Mouse (Mus musculus) embryo, embryonic 11 days (tissue): ENCODE results near the gene B3gntl1.
"Not testable (repeated sequence)": the region's sequence is repeated elsewhere in the genome, so short reads cannot be mapped to it uniquely, and the experiment has no call there.

Source experiments
- DNase-seq: peaks from one replicate; pipeline ENCODE4 v3.0.0-alpha.2; 2015

The B3gntl1 gene

DNA sequence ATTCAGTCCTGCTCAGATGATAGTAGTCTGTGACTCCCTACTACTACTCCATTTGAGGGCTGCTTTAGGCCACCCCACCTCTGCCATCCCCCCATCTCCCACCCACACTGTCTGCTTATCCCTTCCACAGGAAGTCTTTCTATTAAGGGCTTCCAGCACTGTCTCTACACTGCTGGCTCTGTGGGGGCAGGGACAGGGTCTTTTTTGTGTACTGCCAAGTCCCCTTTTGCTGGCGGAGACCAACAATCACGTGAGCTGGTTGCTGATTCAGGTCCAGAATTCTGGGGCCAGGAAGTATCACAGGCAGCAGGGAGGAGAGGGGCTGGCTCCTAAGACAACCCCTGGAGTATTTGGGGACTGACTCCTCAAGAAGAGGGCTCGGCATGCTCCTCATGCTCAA lies 10.3 kb upstream of the B3gntl1 start:
- DNase-seq = no peak

DNA sequence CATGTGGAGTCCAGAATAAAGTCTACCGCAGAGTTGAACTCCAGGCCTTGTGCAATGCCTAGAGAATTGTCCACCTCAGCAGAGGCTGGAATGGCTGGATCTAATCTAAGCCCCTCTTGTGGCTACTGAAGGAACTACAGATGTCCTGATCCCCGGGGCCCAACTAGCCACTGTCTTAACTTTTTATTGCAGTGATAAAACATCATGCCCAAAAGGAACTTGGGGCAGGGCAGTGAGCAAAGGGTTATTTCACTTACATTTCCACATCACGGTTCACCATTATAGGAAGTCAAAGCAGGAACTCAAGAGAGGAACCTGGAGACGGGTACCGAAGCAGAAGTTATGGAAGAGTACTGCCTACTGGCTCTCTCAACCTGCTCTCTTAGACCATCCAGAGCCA lies 7.8 kb upstream of the B3gntl1 start:
- peak; percentile 35 for DNase-seq

DNA sequence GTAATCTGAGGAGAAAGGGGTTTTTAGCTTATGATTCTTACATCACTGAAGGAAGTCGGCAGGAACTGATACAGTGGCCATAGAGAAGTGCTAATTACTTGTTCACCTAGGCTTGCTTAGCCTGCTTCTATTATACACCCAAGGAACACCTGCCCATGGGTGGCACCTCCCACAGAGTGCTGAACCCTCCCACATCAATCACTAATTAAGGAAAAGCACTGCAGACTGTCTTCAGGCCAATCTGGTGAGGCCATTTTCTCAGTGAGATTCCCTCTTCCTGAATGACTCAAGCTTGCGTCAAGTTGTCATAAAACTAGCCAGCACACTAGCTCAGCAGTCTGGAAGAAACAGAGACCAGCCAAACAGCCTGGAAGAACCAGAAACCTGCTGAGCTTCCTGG lies 6.6 kb upstream of the B3gntl1 start:
- no peak for DNase-seq

DNA sequence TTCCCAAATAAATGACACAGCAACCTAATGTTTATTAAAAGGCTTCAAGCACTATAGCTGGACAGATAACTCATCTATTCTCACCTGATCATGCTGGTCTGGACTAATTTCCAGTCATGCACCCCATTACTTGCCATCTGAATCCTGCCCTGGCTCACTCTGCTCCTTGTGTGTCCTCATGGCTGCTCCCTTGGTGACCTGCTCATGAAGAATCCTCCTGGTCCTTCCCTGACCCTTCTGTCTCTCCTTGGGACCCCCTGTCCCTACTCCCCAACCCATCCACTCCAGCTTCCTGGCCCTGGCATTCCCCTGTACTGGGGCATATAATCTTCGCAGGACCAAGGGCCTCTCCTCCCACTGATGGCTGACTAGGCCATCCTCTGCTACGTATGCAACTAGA lies 3.9 kb upstream of the B3gntl1 start:
- no peak for DNase-seq

DNA sequence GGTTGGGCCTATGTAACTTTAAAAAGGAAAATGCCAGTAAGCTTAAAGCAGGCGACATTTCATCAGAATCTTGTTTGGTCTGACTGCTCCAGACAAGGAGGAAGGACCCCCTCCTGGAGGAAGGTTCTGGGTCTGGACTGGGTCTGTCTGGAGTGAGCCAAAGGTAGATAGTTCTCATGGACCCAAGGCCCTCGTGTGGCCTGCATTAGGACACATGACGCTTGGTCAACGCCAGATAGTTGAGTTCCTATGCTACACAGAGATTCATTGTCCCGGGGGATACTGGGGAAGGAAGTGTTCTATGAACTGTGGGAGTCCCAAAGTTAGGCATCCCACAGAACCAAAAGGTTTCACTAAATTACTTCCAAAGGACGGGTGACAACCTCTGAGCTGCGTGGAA lies 676 bp upstream of the B3gntl1 start:
- peak; percentile 44 for DNase-seq

DNA sequence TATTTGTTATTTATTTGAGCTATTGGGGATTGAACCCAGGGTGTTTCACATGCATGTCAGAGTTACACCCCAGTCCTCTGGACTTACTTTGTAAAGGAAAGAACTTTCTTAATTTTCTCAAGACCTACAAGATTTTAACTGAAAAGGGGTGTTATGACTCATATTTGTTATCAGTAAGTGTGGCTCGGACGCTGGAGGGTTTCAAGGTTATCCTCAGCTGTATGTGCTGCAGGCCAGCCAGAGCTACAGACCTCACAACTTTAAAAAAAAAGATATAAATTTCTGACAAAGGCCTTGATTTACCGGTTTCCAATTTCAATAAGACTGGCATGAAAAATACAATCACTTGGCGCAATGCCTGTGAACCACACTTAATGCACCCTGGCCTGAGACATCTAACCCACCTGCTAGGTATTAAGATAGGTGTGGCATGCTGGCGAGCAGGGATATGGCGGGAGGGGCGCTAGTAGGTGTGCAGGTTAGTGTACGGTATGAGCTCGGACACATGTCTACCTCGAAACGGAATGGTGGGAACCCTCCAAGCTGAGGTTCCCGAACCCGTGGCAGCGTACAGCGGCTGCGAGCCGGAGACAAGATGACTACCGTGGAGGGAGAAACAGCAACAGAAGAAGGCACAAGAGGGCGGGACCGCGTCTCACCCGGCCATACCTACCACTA lies 502 bp downstream of the B3gntl1 start:
- no peak for DNase-seq

DNA sequence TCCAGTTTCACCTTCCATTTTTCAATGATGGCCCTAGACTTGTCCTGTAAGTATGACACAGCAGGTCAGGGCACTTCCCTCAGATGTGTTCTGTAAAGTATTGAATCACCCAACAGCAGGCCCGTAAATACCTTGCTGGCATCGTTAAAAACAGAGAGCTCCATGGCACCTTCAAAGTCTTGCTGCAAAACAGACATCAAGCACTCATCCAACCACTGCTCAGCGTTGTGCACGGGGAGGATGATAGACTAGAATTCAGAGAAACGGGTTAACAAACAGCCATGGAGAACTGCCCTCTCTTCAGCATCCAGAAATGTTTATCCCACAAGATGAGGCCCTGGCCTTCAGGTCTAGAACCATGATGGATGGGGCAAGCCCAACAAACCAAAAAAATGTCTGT lies 2.0 kb downstream of the B3gntl1 start:
- DNase-seq = no peak

DNA sequence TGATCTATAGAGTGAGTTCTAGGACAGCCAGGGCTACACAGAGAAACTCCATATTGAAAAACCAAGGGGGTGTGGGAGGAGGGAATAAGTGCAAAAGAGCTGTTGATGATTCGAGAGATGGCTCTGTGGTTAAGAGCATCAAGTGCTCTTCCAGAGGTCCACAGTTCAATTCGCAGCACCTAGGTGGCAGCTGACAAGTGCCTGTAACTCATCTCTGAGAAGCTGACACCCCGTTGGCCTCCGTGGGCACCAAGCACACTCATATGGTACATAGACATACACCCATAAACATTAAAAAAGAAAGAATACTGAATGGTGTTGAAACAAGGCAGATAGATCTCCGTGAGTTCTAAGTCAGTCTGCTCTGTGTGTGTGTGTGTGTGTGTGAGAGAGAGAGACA lies 4.2 kb downstream of the B3gntl1 start:
- no peak for DNase-seq

DNA sequence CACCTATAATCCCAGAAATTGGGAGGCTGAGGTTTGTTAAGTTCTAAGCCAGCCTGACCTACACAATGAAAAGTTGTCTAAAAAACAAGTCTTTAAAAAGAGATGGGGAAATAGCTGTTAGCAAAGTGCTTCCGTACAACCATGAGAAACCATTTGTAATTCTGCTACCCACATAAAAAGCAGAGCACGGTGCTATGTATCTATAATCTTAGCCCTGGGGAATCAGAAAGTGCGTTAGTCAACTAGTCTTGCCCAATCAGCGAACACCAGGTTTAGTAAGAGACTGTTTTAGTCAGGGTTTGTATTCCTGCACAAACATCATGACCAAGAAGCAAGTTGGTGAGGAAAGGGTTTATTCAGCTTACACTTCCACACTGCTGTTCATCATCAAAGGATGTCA lies 5.4 kb downstream of the B3gntl1 start:
- no peak for DNase-seq

DNA sequence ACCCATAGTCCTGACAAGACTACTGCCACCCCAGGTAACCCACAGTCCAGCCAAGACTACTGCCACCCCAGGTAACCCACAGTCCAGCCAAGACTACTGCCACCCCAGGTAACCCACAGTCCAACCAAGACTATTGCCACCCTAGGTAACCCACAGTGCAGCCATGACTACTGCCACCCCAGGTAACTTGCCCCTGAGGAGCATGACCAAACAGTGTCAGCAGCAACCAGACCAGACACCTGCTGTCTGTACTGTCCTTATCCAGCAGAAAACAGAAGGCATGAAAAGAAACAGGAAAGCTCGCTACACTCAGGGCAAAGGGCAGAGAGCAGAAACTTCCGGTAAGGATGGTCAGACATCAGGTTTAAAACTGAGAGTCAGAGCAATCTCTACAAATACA lies 11.8 kb downstream of the B3gntl1 start:
- DNase-seq = no peak

DNA sequence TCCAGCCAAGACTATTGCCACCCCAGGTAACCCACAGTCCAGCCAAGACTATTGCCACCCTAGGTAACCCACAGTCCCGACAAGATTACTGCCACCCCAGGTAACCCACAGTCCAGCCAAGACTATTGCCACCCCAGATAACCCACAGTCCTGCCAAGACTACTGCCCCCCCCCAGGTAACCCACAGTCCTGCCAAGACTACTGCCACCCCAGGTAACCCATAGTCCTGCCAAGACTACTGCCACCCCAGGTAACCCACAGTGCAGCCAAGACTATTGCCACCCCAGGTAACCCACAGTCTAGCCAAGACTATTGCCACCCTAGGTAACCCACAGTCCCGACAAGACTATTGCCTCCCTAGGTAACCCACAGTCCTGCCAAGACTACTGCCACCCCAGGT lies 12.3 kb downstream of the B3gntl1 start:
- not testable (repeated sequence) for DNase-seq

DNA sequence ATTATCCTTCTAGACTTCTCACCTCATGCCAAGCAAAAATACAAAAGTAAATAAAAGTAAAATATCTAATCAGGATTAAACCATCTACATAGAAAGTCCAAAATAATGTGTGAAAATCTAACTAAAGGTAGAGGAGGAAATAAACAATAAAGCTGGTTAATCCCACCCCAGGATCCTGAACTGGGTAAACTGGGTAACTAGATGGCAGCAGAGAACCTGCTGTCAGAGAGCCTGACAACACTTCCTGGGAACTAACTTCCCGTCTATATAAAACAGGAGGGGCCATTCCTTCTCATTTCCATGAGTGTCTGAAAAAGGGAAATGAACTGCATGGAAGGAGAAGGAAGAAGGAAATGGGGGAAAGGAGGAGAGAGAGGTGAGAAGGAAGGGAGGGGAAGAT lies 14.8 kb downstream of the B3gntl1 start:
- DNase-seq = no peak

DNA sequence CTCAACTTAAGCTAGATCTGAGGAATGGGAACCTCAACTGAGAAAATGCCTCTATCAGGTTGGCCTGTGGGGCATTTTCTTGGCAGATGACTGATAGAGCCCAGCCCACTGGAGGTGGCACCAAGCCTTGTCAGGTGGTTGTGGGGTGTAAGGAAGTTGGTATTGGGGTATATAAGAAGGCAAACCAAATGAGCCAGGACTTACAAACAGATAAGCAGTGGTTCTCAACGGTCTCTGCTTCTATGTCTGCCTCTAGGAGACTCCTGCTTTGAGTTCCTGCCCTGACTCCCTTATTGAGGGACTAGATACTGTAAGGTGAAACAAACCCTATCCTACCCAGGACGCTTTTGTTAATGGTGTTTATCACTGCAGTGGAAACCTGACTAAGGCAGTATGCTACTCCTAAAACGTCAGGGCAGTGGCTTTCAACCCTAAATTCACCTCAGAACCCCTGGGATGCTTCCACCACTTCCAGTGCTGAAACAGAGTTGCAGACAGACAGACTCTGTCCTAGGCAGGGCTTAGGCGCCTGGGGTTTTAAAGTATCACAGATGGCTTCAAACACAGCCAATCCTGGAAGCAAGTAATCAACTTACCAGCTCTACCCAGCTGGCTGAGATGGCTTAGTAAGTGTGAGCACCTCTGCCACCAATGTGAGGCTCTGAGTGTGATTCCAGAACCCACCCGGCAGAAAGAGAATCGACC lies 17.0 kb downstream of the B3gntl1 start:
- no peak for DNase-seq

DNA sequence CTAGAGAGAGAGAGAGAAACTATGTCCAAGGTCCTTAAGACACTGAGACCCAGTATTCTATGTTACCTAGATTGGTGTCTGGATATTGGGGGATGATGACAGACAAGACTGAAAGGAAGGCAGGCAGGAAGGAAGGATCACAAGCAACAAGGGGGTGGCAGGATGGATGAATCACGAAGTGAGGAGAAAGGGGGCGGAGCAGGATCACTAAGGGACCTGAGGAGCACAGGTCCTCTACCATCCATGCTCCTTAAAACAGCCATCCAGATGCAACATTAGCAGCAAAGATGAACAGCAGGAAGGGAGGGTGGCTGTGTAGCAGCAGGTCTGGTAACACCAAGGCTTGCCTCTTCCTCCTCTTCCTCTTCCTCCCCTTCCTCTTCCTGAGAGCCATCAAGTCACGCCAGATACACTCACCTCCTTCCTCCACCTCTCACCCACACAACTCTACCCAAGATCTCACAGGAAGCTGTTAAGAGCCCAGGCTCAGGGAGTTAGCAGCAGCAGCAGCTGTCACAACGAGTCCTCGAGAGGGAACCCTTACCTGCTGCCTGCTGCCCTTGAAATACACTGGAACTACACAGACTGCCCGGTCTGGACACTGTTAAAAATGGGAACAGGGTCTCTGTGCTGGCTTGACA lies 17.7 kb downstream of the B3gntl1 start:
- DNase-seq = no peak

DNA sequence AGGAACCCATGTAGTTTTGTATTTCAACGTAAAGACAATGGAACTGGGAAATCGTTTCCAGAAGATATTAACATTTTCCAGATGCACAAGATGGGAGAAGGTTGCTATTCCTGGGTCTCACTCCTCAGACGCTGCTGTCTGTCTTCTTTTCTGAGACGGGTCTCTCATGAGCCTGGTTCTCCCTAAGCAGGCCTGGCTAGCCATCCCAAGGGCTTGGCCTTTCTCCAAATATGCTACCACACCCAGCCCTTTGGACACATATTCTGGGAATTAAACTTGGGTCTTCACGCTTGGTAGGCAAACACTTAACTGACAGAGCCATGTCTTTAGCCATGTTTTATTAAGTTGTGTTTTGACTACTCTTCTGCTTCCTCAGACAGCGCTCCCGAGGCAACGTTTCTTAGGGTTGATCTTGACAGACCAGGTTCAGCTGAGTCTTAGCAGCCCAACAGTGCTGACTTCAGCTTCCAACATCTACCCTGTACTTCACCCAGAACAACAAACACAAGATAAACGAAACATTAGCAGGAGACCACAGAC lies 18.5 kb downstream of the B3gntl1 start:
- DNase-seq = no peak

DNA sequence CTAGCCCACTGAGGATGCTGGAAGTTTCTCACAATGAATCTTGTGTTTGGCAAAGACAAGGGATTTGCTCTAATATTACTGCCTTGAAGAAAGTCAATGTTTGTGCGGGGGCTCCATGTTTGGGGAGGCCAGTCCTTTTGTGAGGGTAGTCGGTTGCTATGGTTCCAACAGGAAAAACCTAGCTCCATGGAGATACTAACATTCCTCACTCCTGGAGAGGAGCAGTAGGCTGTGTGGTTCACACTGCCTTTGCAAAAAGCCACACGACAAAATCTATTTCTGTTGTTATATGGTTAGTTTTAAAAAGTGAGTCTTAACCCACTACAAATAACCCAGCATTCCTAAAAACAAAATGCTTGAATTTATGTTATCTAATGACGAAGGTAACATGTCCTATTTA lies 19.3 kb downstream of the B3gntl1 start:
- no peak for DNase-seq

DNA sequence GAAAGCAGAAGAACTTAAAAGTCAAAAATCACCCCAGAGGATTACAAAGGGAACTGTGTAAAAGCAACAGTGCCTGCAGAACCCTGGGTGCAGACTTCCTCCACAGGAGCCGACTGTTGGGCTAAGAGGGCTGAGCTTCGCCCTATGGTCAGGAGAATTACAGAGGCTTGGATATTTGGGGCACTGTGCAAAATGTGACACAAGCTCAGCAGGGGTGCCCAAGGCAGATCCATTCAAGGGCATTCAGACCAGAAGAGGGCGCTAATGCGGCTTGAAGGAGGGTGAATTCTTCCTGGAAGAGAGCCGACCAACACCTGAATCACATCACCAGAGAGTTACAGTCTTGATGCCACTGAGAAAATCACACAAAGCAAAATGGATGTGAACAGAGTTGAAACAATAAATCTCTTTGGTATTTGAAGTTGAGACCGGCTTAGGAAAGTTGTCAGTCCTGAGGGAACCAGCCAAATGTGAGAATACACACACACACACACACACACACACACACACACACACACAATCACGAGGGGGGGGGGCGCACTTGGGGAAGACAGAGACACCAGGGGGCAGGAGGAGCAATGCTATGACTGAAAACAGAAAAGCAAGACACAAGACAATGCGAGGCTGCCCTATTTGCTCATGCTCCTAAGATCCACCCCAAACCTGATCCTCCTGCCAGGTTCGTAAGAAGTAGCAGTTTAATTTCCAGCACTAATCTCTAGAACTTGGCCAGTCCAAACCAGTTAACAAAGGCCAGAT lies 20.2 kb downstream of the B3gntl1 start:
- DNase-seq = peak; percentile 80

DNA sequence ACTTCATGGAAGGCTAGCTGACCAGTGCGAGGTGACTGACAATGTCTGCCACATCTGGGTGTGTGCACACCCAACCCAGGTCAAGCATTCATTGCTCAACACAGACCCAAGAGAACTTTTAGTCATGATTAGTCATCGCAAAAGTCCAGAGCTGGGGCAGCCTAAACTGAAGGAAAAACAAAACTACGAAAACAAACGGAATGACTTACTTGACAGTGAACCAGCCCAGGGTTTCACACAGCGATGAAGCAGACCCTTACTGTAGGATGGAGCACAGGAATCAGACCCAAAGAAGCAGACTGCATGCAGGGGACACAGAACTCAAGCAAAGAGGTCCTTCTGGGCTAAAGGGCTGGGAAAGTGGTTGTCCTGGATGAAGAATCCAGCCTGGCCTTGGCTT lies 21.0 kb downstream of the B3gntl1 start:
- no peak for DNase-seq

DNA sequence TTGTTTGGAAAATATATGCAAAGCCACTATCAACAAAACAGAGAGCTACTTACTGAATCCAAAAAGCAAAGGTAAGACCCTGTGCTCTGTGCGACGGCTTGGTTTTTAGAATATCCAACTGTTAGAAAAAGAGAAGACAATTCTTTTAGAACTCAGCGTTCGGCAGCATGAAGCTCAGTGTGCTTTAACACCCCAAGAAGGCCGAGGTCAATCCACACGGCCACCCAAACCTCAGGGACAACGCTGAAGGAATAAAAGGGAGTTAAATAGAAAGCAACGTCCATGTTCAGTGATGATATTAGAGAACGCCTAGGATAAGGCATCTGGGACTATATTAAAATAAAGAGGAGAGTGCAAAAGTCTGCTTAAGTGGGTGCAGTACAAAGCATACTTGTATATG lies 21.4 kb downstream of the B3gntl1 start:
- no peak for DNase-seq

DNA sequence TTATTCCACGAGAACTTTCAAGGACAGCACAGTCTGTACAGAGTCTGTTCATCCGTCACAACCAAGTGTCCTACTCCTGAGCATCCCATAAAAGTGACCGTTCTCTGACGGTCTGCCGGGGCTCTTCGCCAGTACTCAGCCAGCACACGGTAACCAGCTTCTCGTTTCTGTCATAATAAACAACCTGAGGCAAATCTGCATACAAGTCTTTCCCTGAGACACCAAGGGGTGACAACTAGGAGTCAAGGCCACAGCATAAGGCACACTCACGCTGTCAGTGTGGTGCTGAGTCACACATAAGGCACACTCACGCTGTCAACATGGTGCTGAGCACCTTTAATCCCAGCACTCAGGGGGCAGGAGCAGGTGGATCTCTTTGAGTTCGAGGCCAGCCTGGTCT lies 22.3 kb downstream of the B3gntl1 start:
- no peak for DNase-seq

DNA sequence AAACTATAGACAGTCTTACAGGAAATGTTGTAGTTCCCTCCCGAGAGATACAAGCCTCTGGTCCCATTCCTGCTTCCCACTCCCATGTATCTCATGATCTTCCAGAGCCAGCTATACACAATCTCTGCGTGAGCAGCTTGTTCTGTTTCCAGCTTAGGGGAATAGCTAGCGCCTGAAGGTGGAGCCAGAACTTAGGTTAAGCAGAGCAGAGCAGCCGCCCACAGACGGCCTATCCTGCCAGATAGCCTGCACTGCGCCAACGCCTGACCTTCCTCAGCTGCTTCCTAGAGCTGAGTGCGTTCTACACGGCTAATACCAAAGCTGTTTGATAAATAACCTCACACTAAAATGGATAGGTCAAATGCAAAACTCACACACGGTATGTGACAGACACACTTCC lies 23.1 kb downstream of the B3gntl1 start:
- peak; percentile 19 for DNase-seq

DNA sequence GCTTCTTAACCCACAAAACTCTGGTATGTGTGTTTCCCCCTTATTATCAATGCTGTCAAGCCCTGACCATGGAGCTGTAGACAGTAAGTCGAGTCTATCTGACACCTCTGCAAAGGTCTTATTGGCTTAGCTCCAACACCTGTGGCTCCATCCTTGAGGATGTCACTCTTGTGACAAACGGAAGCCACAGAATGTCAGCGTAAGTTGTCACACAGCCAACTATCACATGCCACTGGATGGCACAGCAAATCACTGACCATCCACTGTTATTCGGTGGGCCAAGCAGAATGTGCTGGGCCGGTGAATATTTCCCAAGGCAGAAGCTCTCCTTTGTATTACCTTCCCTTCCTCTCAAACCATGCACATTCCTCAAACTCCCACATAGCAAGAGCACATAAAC lies 24.8 kb downstream of the B3gntl1 start:
- no peak for DNase-seq

DNA sequence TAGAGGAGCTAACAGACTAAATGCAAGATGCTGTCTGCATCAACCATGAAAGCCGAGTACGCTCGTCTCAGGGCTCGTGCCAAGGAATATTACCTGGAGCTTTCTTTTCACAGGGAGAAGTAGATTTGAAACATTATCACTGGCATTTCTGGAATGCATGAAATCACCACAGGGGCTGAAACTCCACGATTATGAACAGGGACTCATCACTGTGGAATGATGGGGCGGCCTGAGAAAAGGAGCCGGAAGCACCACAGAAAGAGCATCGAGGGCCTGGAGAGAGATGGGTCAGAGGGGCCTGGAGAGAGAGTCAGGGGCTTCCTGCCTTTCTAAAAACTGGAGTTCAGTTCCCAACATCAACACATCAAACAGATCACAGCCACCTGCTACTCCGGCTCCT lies 25.6 kb downstream of the B3gntl1 start:
- DNase-seq = no peak
